Mouse (Mus musculus) embryo, embryonic 11 days (tissue): ENCODE measurements at regions not wholly inside any gene's neighbourhood (a gene's known extent, or its start where the extent isn't known, plus 50 kb on each side); places are given as distances from the start of the nearest gene placed in this dataset.
A peak's percentile ranks its signal among the peaks of the same experiment; 100 is the strongest.

ENCODE experiments used
- DNase-seq: peaks from one replicate; pipeline ENCODE4 v3.0.0-alpha.2; 2015

DNA sequence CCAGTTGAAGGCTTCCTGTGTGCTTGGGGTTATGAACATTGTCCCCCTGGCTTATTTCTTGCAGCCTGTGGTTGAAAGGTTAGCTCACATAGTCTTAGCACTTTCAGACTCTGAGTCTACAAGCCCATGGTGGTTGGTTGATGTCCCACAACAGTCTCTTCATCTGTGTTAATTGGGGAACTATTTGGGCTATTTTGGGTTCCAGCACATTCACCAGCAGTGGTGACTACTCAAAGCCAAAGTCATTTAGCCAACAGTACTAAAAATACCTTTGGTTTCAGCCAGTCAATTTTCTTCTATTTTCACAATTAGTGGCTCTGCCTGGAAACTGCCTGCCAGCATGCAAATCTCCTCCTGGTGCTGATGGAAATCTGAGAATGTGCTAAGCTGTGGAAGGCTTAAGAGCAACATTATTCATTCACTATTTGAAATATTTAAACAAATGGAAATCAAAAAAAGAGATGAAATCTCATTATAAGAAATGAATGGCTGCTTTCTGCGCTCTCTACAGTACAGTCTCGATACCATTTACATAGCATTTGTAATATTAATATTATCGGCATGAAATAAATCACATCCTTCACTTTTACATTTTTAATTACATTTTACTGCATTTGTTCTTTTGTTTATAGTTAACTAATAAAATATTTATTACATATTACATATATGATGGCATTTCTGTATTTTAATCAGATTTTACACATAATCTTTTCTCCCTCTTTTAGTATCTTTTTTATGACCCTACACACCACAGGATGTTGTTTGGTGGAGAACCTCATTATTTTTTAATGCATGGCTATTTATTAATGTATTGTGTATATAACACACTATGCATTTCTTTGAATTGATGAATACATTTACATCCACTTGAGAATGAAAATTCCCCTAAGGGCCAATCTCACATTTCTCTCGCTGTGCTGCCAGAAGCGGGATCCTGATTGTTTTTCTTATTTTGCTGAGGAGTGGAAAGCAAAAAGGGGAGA, 1023.5 kb downstream of the Car8 start:
- DNase-seq: no peak

DNA sequence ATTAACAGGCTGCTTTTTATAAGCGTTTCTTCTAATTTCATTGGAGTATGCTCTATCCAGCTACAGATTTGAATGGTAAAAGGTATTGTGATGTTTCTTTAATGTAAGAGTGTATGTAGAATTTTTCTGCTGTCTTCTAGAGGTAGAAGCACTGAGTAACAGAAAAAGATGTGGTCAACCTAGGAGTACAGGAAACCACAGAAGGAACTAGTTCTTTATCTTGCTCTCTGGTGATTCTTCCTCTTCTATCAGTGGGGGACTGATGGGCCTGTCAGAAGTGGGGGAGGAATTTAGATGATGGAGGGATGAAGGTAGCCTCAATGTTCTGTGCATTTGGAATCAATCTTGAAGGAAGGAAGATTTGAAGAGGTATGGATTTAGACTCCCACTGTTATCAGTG, 1031.9 kb downstream of the Car8 start:
- no peak for DNase-seq

- DNase-seq: peak; percentile 29
These were observed 1037.0 kb downstream of the Car8 start for GRCm38 (mm10) chr4:7201816-7202215.

DNA sequence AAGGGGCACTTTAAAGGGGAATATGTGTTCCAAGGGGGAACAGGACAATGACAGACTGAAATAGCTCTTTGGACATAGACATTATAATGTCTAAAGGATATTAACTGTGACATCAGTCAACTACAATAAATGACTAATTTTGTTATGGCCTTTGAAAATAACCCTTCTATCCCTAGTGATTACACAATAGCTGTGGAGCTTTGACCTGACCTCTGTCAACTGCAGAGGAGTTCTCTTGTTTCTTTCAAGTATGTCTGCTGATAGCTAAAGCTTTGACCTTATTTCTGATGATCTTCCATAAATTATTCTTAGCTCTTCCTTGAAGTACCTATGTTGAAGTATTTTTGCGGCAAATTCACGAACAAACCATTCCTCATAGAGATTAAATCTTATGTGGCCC, 1038.9 kb downstream of the Car8 start:
- no peak for DNase-seq

DNA sequence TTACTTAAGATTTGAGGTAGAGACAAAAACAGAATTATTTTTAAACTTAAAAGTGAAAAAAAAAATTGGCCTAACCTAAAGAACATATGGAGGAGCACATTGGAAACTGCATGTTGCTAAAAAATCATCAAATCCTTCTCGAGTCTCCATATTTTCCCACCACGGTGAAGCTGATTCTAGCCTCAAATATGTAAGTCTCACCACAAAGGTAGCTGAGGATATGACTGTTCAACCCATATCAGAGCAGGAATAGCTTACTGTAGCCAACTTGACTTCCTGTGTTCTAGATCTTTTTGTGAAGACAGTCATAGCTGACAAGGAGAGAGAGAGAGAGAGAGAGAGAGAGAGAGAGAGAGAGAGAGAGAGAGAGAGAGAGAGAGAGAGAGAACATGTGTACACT, 1039.8 kb downstream of the Car8 start:
- DNase-seq: no peak

- DNase-seq: no peak
These were observed 1042.3 kb downstream of the Car8 start for GRCm38 (mm10) chr4:7196570-7196969.

- DNase-seq: no peak
These were observed 1043.2 kb downstream of the Car8 start for GRCm38 (mm10) chr4:7195619-7196018.

GRCm38 (mm10) chr4:7191912-7192311, 1046.9 kb downstream of the Car8 start:
- DNase-seq: no peak

DNA sequence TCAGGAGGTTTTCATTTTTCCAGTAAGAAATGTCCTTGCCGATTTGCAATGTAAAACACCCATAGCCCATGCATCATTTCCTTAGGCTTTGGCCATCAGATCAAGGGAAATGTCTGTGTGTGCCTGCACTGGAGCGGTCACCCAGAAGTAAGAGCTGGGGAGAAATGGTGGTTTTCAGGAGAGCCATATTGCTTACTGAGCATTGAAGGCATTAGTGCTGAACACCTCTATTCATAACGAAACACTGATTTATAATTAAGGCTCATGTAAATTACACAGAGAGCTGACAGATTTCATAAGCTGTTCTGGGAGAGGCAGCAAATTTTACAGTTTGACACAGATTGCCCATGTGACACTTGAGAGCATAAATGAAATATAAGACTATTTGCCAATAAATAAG, 1047.6 kb downstream of the Car8 start:
- DNase-seq: no peak

GRCm38 (mm10) chr4:7175030-7175429, 1063.8 kb downstream of the Car8 start:
- DNase-seq: no peak

GRCm38 (mm10) chr4:7172528-7173306, 1066.1 kb downstream of the Car8 start:
- DNase-seq: no peak

DNA sequence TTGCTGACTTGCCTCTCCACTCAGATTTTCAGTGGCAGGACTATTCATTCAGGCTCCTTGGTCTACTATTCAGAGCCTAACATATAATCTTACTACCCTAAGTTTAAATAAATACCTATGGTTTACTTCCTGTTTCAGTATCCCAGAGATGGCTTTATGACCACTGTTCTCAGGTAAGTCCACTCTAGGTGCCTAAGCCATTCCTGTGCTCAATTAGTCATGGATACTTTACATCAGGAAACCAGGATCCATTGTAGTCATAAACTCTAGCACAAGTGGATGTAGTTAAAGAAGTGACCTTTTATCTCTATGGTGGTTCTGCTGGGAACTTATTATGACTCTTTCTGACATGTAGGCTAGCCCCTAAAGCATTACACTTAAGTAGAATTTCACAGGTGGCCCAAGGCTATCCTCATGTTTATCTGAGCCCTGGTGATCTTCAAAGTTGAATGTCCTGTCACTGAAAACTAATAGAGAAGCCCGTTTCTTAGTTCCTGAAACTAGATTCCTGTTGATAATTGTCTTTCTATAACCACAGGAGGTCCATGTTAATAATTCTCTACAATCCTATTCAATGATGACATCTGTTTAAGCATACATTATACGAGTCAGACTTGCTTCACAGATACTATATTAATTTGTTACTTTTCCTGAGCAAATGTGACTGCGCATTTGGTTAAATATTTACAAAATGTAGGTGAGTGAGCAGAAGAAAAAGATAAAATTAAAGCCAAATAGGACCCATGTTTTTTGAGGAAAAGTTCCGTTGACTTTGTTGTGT, 1067.0 kb downstream of the Car8 start:
- DNase-seq: no peak

DNA sequence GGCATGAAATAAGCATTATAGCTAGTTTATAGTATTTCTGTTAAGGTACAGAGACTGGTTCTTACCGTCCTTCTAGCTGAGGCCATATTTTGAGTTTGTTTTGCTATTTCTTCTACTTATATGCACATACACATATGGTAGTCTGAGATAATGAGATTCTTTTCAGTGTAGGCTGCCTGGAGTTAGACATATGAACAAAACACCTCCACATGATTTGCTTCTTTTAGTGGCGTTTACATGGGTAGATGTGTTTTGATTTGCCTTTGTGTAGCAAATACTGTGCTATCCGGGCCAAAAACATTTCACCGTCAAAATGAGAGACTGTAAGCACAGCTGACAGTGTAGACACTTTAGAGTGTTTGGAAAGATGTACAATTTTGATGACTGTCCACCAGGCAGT, 1077.4 kb downstream of the Car8 start:
- DNase-seq: no peak

- DNase-seq: no peak
These were observed 1081.0 kb downstream of the Car8 start for GRCm38 (mm10) chr4:7157883-7158282.

- DNase-seq: no peak
These were observed 1084.6 kb downstream of the Car8 start for GRCm38 (mm10) chr4:7154256-7154655.

GRCm38 (mm10) chr4:7153835-7154234, 1085.0 kb downstream of the Car8 start:
- no peak for DNase-seq

DNA sequence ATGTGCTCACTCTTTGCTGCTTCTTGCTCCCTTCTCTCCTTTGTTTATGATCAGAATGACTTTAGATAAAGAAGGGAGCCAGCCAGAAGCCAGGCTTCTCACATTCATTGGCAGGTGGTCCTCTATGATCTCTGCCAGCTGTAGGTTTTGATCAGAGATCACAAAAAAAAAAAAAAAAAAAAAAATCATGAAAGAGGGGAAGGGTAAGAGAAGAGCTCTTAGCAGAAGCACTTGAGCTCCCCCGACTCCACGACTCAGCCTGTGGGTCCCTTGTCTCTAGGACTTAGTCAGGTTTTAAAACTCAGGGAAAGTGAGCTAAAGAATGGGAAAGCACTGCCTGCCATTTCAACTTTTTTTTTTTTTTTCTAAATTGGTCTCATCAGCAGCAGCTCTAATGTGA, 1093.1 kb downstream of the Car8 start:
- no peak for DNase-seq

GRCm38 (mm10) chr4:7144215-7144614, 1094.6 kb downstream of the Car8 start:
- no peak for DNase-seq

GRCm38 (mm10) chr4:7143676-7144075, 1095.2 kb downstream of the Car8 start:
- no peak for DNase-seq

- no peak for DNase-seq
These were observed 1096.1 kb downstream of the Car8 start for GRCm38 (mm10) chr4:7142781-7143180.

DNA sequence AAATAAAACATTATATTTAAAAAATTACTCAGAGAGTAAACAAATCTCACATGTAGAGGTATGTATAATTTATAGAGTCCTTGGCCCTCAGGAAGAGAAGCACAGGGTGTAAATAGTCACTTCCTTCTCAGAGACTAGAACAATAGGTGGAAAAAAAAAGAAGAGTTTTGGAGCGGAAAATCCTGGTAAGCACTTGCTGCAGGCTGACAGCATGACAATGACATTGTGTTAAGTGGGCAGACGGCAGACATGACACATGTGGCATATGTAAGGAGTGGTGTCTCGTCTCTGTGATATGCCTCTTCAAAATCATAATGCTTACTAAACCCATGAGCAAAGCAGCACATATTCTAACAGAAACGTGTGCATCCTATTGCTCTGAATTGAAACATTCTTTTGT, 1126.7 kb downstream of the Car8 start:
- DNase-seq: peak; percentile 5

- DNase-seq: no peak
These were observed 1145.9 kb downstream of the Car8 start for GRCm38 (mm10) chr4:7092957-7093356.

GRCm38 (mm10) chr4:7091201-7091814, 1147.5 kb downstream of the Car8 start:
- no peak for DNase-seq
